Mouse (Mus musculus): ENCODE results near the gene Gm27179.
"Not testable (repeated sequence)": the region's sequence is repeated elsewhere in the genome, so short reads cannot be mapped to it uniquely, and the experiment has no call there.

GRCm38 (mm10) chr14:69507000-69507399 is 5.3 kb downstream of the Gm27179 start:
- not testable (repeated sequence) for TF ChIP-seq CTCF, POLR2A (IDR thresholded peaks at IDR 0.05; ENCODE audit: extremely low read depth, insufficient read depth, low read length)
